Mouse (Mus musculus) frontal cortex, postnatal 25 days (tissue): ENCODE results near the gene Rab40b.

Experiments
- DNase-seq, 2 experiments: peaks; one replicate each; pipeline ENCODE4 v3.0.0; 2022; ENCODE audit warnings: low spot score in 2 of 2

Gene Rab40b

GRCm38 (mm10) chr11:121387750-121388553, at the start of gene Rab40b:
Rab40b (minus strand) TSS chr11:121388251.
- DNase-seq, result peak; percentile 81 to 89

GRCm38 (mm10) chr11:121437236-121437635, 49.2 kb upstream of the Rab40b start:
- no peak for DNase-seq

- peak; percentile 88 for DNase-seq
Observed at GRCm38 (mm10) chr11:121434156-121435155, 46.4 kb upstream of the Rab40b start, which contains the start of gene Fn3k. Fn3k (plus strand) TSS chr11:121434913.

- DNase-seq, result no peak
Observed at GRCm38 (mm10) chr11:121433397-121433796, 45.3 kb upstream of the Rab40b start.

GRCm38 (mm10) chr11:121421553-121422173, 33.6 kb upstream of the Rab40b start:
- DNase-seq, result no peak

GRCm38 (mm10) chr11:121420830-121421552, 32.9 kb upstream of the Rab40b start, which contains the start of gene Fn3krp:
Fn3krp (plus strand) TSS chr11:121421401.
- peak; percentile 97 for DNase-seq

GRCm38 (mm10) chr11:121420379-121420778, 32.3 kb upstream of the Rab40b start:
- no peak for DNase-seq

- DNase-seq, result no peak
Observed at GRCm38 (mm10) chr11:121418932-121419331, 30.9 kb upstream of the Rab40b start.

GRCm38 (mm10) chr11:121417971-121418370, 29.9 kb upstream of the Rab40b start:
- DNase-seq, result no peak

- no peak for DNase-seq
Observed at GRCm38 (mm10) chr11:121415351-121415750, 27.3 kb upstream of the Rab40b start.

GRCm38 (mm10) chr11:121414762-121415161, 26.7 kb upstream of the Rab40b start:
- no peak for DNase-seq

GRCm38 (mm10) chr11:121407366-121408155, 19.5 kb upstream of the Rab40b start:
- DNase-seq, result no peak

- no peak for DNase-seq
Observed at GRCm38 (mm10) chr11:121392405-121392804, 4.4 kb upstream of the Rab40b start.

GRCm38 (mm10) chr11:121390793-121391192, 2.7 kb upstream of the Rab40b start:
- DNase-seq, result no peak

GRCm38 (mm10) chr11:121388554-121388945, 499 bp upstream of the Rab40b start:
- DNase-seq, result no peak

- DNase-seq, result no peak
Observed at GRCm38 (mm10) chr11:121380294-121380693, 7.8 kb downstream of the Rab40b start.

GRCm38 (mm10) chr11:121378644-121379043, 9.4 kb downstream of the Rab40b start:
- no peak for DNase-seq

GRCm38 (mm10) chr11:121373305-121373704, 14.7 kb downstream of the Rab40b start:
- DNase-seq, result no peak

GRCm38 (mm10) chr11:121370337-121370994, 17.6 kb downstream of the Rab40b start:
- DNase-seq, result no peak

GRCm38 (mm10) chr11:121369622-121370021, 18.4 kb downstream of the Rab40b start:
- no peak for DNase-seq
